Mouse (Mus musculus): ENCODE data around the gene Sntg2.

- no peak for TF ChIP-seq ZNF384 (IDR thresholded peaks at IDR 0.05; ENCODE audit: low read depth, low read length)
- no peak for TF ChIP-seq MAFK (IDR thresholded peaks at IDR 0.05; ENCODE audit: insufficient read depth, low read depth, low read length)
- no peak for TF ChIP-seq HCFC1 (IDR thresholded peaks at IDR 0.05; ENCODE audit: borderline replicate concordance, insufficient read depth, low read length)
- TF ChIP-seq CHD2 (IDR thresholded peaks at IDR 0.05; ENCODE audit: low read depth, low read length) = no peak
- TF ChIP-seq ZC3H11A (IDR thresholded peaks at IDR 0.05; ENCODE audit: borderline replicate concordance, low read depth, low read length) = no peak
These were observed 231.1 kb downstream of the Sntg2 start for GRCm38 (mm10) chr12:30142085-30142484.

Measured in ES-E14 (cell line).